Comparison of ENCODE assay signal across 13 mouse cellular contexts in genomic region chr11:112978884-112979283, GRCm38 (mm10).
A peak's percentile ranks its signal among the peaks of the same experiment; 100 is the strongest.
DNase-seq lines count a peak whose midpoint lies in the region; ATAC-seq and TF ChIP-seq lines count a peak whose summit lies in the region.
"Had no signal": no experiment of that assay in that cellular context is flagged by ENCODE, and none has a peak within 500 bp of the region (broad histone marks: within the 10 kb centered on the region; RNA-seq: fewer than 3 reads in every experiment).

No protein-coding gene starts in this region.

- H3K27me3 ChIP-seq in heart, embryonic 12.5 days (replicated peaks) = peaks cover 22% of the 10 kb centered on the region
- no peaks in the 10 kb centered on the region for H3K27me3 ChIP-seq in lung, postnatal 0 days (replicated peaks; ENCODE audit: insufficient read depth, low read length)
- H3K27me3 ChIP-seq in embryonic facial prominence, embryonic 15.5 days = no peaks in the 10 kb centered on the region
- no peaks in the 10 kb centered on the region for H3K27me3 ChIP-seq in limb, embryonic 13.5 days
- H3K27me3 ChIP-seq in stomach, postnatal 0 days (ENCODE audit: control insufficient read depth, insufficient read depth, low read length) = no peaks in the 10 kb centered on the region
- H3K27me3 ChIP-seq: limb, embryonic 12.5 days had no signal

- H3K27ac ChIP-seq in heart, embryonic 12.5 days (ENCODE audit: poor library complexity, severe bottlenecking) = 0 out of 2 replicates have a peak overlapping the region, but pooled peaks have one; percentile 44
- no peak overlapping the region for H3K27ac ChIP-seq in lung, postnatal 0 days (ENCODE audit: low read length)
- H3K27ac ChIP-seq in embryonic facial prominence, embryonic 15.5 days (replicated peaks) = peak overlapping the region; percentile 71
- peak overlapping the region; percentile 44; the same call in 1 of the 2 replicates for H3K27ac ChIP-seq in limb, embryonic 13.5 days
- no peak overlapping the region for H3K27ac ChIP-seq in stomach, postnatal 0 days (replicated peaks)
- H3K27ac ChIP-seq: hindbrain, embryonic 14.5 days; limb, embryonic 12.5 days had no signal

- H3K9ac ChIP-seq in heart, embryonic 12.5 days = no peak overlapping the region
- no peak overlapping the region for H3K9ac ChIP-seq in lung, postnatal 0 days (replicated peaks; ENCODE audit: low read depth)
- no peak overlapping the region for H3K9ac ChIP-seq in embryonic facial prominence, embryonic 15.5 days
- no peak overlapping the region for H3K9ac ChIP-seq in limb, embryonic 13.5 days
- H3K9ac ChIP-seq in stomach, postnatal 0 days (ENCODE audit: low read length) = no peak overlapping the region
- H3K9ac ChIP-seq: hindbrain, embryonic 14.5 days; limb, embryonic 12.5 days had no signal

- peak overlapping the region; percentile 39 for H3K4me2 ChIP-seq in heart, embryonic 12.5 days
- no peak overlapping the region for H3K4me2 ChIP-seq in lung, postnatal 0 days (replicated peaks; ENCODE audit: low read depth, low read length)
- H3K4me2 ChIP-seq in embryonic facial prominence, embryonic 15.5 days (replicated peaks) = 0 out of 2 replicates have a peak overlapping the region, but pooled peaks have one; percentile 11
- no peak overlapping the region for H3K4me2 ChIP-seq in limb, embryonic 13.5 days (replicated peaks)
- no peak overlapping the region for H3K4me2 ChIP-seq in stomach, postnatal 0 days (replicated peaks; ENCODE audit: low read depth)
- H3K4me2 ChIP-seq: hindbrain, embryonic 14.5 days had no signal

- H3K4me3 ChIP-seq in heart, embryonic 12.5 days = no peak overlapping the region
- H3K4me3 ChIP-seq in lung, postnatal 0 days (ENCODE audit: low read depth, low read length) = no peak overlapping the region
- H3K4me3 ChIP-seq in embryonic facial prominence, embryonic 15.5 days (replicated peaks) = no peak overlapping the region
- no peak overlapping the region for H3K4me3 ChIP-seq in limb, embryonic 13.5 days
- H3K4me3 ChIP-seq in stomach, postnatal 0 days (ENCODE audit: low read depth, low read length) = no peak overlapping the region
- H3K4me3 ChIP-seq: limb, embryonic 12.5 days had no signal

- TF ChIP-seq EP300 in lung, postnatal 0 days (IDR thresholded peaks at IDR 0.05) = no peak
- TF ChIP-seq EP300 in stomach, postnatal 0 days (optimal IDR thresholded peaks at IDR 0.05) = no peak

- WGBS in heart, embryonic 12.5 days = 7% methylated on average over 6 of the region's 6 CpGs
- 12% methylated on average over 6 of the region's 6 CpGs for WGBS in lung, postnatal 0 days
- WGBS in embryonic facial prominence, embryonic 15.5 days = 38% methylated on average over 6 of the region's 6 CpGs
- 38% methylated on average over 6 of the region's 6 CpGs for WGBS in limb, embryonic 13.5 days
- 40% methylated on average over 6 of the region's 6 CpGs for WGBS in stomach, postnatal 0 days

- intact Hi-C loops in heart, postnatal 25 days (cut with DNase I) = no loop called here

- H3K9me3 ChIP-seq in heart, embryonic 12.5 days (replicated peaks) = 0 out of 2 replicates have a peak, but pooled peaks cover 4% of the 10 kb centered on the region
- H3K9me3 ChIP-seq in lung, postnatal 0 days (ENCODE audit: low read length) = no peaks in the 10 kb centered on the region
- no peaks in the 10 kb centered on the region for H3K9me3 ChIP-seq in embryonic facial prominence, embryonic 15.5 days (replicated peaks)
- H3K9me3 ChIP-seq in limb, embryonic 13.5 days = no peaks in the 10 kb centered on the region
- no peaks in the 10 kb centered on the region for H3K9me3 ChIP-seq in stomach, postnatal 0 days (ENCODE audit: control insufficient read depth, low read length)
- H3K9me3 ChIP-seq: limb, embryonic 12.5 days had no signal

- H3K36me3 ChIP-seq in heart, embryonic 12.5 days = no peaks in the 10 kb centered on the region
- no peaks in the 10 kb centered on the region for H3K36me3 ChIP-seq in lung, postnatal 0 days (ENCODE audit: insufficient read depth, low read length)
- H3K36me3 ChIP-seq in embryonic facial prominence, embryonic 15.5 days = no peaks in the 10 kb centered on the region
- no peaks in the 10 kb centered on the region for H3K36me3 ChIP-seq in limb, embryonic 13.5 days
- H3K36me3 ChIP-seq in stomach, postnatal 0 days (ENCODE audit: control insufficient read depth, insufficient read depth, low read length) = no peaks in the 10 kb centered on the region
- H3K36me3 ChIP-seq: limb, embryonic 12.5 days had no signal

- H3K4me1 ChIP-seq in heart, embryonic 12.5 days (replicated peaks) = peaks cover 31% of the 10 kb centered on the region
- no peaks in the 10 kb centered on the region; the same call in none of the 2 replicates for H3K4me1 ChIP-seq in lung, postnatal 0 days (ENCODE audit: insufficient read depth, low read depth, low read length)
- peaks cover 29% of the 10 kb centered on the region for H3K4me1 ChIP-seq in embryonic facial prominence, embryonic 15.5 days
- H3K4me1 ChIP-seq in limb, embryonic 13.5 days = peaks cover 47% of the 10 kb centered on the region
- H3K4me1 ChIP-seq in stomach, postnatal 0 days (replicated peaks; ENCODE audit: control insufficient read depth, insufficient read depth) = no peaks in the 10 kb centered on the region

- no peak for DNase-seq in heart, postnatal 25 days (ENCODE audit: low spot score)
- peak; percentile 49 for DNase-seq in lung, postnatal 0 days (ENCODE audit: low spot score)
- DNase-seq in lung, postnatal 14 days = no peak
- DNase-seq in stomach, postnatal 0 days (ENCODE audit: low spot score) = no peak
- DNase-seq: gastrocnemius, postnatal 10 days; right cerebral cortex, postnatal 25 days; thymus, postnatal 25 days had no signal

- TF ChIP-seq CTCF in lung, postnatal 0 days (IDR thresholded peaks at IDR 0.05) = no peak
- no peak for TF ChIP-seq CTCF in stomach, postnatal 0 days (IDR thresholded peaks at IDR 0.05; ENCODE audit: low read depth)

- peak; percentile 69 for ATAC-seq in heart, embryonic 12.5 days (ENCODE audit: insufficient number of reproducible peaks, low FRiP score)
- peak; percentile 51 for ATAC-seq in lung, postnatal 0 days
- no peak for ATAC-seq in embryonic facial prominence, embryonic 15.5 days (ENCODE audit: insufficient number of reproducible peaks, low FRiP score, low TSS enrichment, low read depth)
- no peak for ATAC-seq in limb, embryonic 13.5 days (ENCODE audit: low FRiP score, low read depth)
- ATAC-seq in stomach, postnatal 0 days (ENCODE audit: low FRiP score, low TSS enrichment) = no peak
- ATAC-seq: activated CD4-positive, CD25-positive, alpha-beta regulatory T cell, adult 4 months had no signal

Comparison
In these comparisons a context has a peak if more than half of its experiments do, and no peak if none do; other contexts are left out.
1. ATAC-seq: peak in heart, embryonic 12.5 days (single experiment) and lung, postnatal 0 days (single experiment); none in embryonic facial prominence, embryonic 15.5 days (single experiment), limb, embryonic 13.5 days (single experiment) and stomach, postnatal 0 days (single experiment).
2. H3K27ac ChIP-seq: peak in heart, embryonic 12.5 days (single experiment), embryonic facial prominence, embryonic 15.5 days (single experiment) and limb, embryonic 13.5 days (single experiment); none in lung, postnatal 0 days (single experiment) and stomach, postnatal 0 days (single experiment).
3. H3K4me2 ChIP-seq: peak in heart, embryonic 12.5 days (single experiment) and embryonic facial prominence, embryonic 15.5 days (single experiment); none in lung, postnatal 0 days (single experiment), limb, embryonic 13.5 days (single experiment) and stomach, postnatal 0 days (single experiment).